Mouse (Mus musculus) megakaryocyte, embryonic 14.5 days (primary cell): Measurements from ENCODE around the gene Pnpla2. TPM values are rescaled to one million over a fixed set of nuclear protein-coding genes. Genes with fewer than 3 reads are reported as not detected.

ENCODE experiments used
- H3K27me3 ChIP-seq: replicated peaks from 2 replicates; pipeline ENCODE3; 2012; ENCODE audit warnings: inconsistent platforms
- H3K36me3 ChIP-seq: replicated peaks from 2 replicates; pipeline ENCODE3; 2012; ENCODE audit warnings: low read length, inconsistent platforms, mixed read lengths
- H3K4me1 ChIP-seq: 2 replicates; pipeline ENCODE4 v1.6.1; 2012; ENCODE audit warnings: inconsistent platforms
- H3K4me3 ChIP-seq: replicated peaks from 2 replicates; pipeline ENCODE3; 2012; ENCODE audit warnings: moderate library complexity, mild to moderate bottlenecking, inconsistent platforms
- H3K9me3 ChIP-seq: 2 replicates; pipeline ENCODE4 v1.6.1; 2012; ENCODE audit warnings: inconsistent platforms
- FLI1 ChIP-seq: IDR thresholded peaks from 2 replicates; pipeline ENCODE4 v1.6.1; 2012; ENCODE audit warnings: low read length, inconsistent platforms, mixed read lengths
- GATA1 ChIP-seq: IDR thresholded peaks from 3 replicates; pipeline ENCODE4 v1.6.1; 2012; ENCODE audit warnings: mixed read lengths, low read length, inconsistent platforms, borderline replicate concordance
- polyA plus RNA-seq: library from polyadenylated mRNA; stranded (reverse); fragments of >175 nt; gene quantifications from 2 replicates; pipeline ENCODE4 v1.2.3, GENCODE M21; 2012; ENCODE audit warnings: low replicate concordance; ENCODE audit not compliant: insufficient read depth

Pnpla2 gene
- polyA plus RNA-seq, 1 experiment: 230 TPM

- Histone ChIP-seq H3K9me3 (no peaks in the 10 kb centered on the region), H3K4me3 (peak within 1 kb of the TSS; percentile 99), H3K36me3 (peaks cover 42% of the 10 kb centered on the region), H3K27me3 (no peaks in the 10 kb centered on the region), H3K4me1 (peaks cover 68% of the 10 kb centered on the region)
- TF ChIP-seq FLI1 (no peak; the same call in 1 of the 2 replicates), GATA1 (no peak)
Observed at GRCm38 (mm10) chr7:141447110-141447991, 7.6 kb upstream of the Pnpla2 start, which contains the start of gene Rplp2. TSS of gene Rplp2 (plus strand) at chr7:141447370.

- Histone ChIP-seq H3K4me1 (peaks cover 66% of the 10 kb centered on the region), H3K9me3 (no peaks in the 10 kb centered on the region), H3K27me3 (no peaks in the 10 kb centered on the region), H3K36me3 (peaks cover 43% of the 10 kb centered on the region), H3K4me3 (no peak overlapping the region)
- no peak for TF ChIP-seq FLI1
- no peak for TF ChIP-seq GATA1
Observed at GRCm38 (mm10) chr7:141451928-141452327, 3.1 kb upstream of the Pnpla2 start.

GRCm38 (mm10) chr7:141453636-141454035 lies 1.4 kb upstream of the Pnpla2 start:
- H3K4me3 ChIP-seq: no peak overlapping the region
- TF ChIP-seq GATA1 (no peak), FLI1 (no peak)
- peaks cover 56% of the 10 kb centered on the region for H3K36me3 ChIP-seq
- H3K27me3 ChIP-seq: no peaks in the 10 kb centered on the region
- peaks cover 78% of the 10 kb centered on the region for H3K4me1 ChIP-seq
- no peaks in the 10 kb centered on the region for H3K9me3 ChIP-seq

GRCm38 (mm10) chr7:141455610-141456314 lies 764 bp downstream of the Pnpla2 start:
- no peak for TF ChIP-seq FLI1
- no peaks in the 10 kb centered on the region for H3K9me3 ChIP-seq
- peaks cover 79% of the 10 kb centered on the region for H3K4me1 ChIP-seq
- peaks cover 1% of the 10 kb centered on the region for H3K27me3 ChIP-seq
- peak overlapping the region; percentile 100 for H3K4me3 ChIP-seq
- H3K36me3 ChIP-seq: peaks cover 60% of the 10 kb centered on the region

GRCm38 (mm10) chr7:141456739-141457138 lies 1.7 kb downstream of the Pnpla2 start:
- Histone ChIP-seq H3K9me3 (no peaks in the 10 kb centered on the region), H3K4me1 (peaks cover 81% of the 10 kb centered on the region), H3K4me3 (peak overlapping the region; percentile 100), H3K36me3 (peaks cover 53% of the 10 kb centered on the region), H3K27me3 (peaks cover 8% of the 10 kb centered on the region)
- no peak for TF ChIP-seq FLI1
- TF ChIP-seq GATA1: no peak

GRCm38 (mm10) chr7:141457236-141457635 lies 2.2 kb downstream of the Pnpla2 start:
- H3K4me3 ChIP-seq: peak overlapping the region; percentile 100
- no peaks in the 10 kb centered on the region for H3K9me3 ChIP-seq
- H3K36me3 ChIP-seq: peaks cover 48% of the 10 kb centered on the region
- H3K27me3 ChIP-seq: peaks cover 13% of the 10 kb centered on the region
- no peak for TF ChIP-seq GATA1
- no peak for TF ChIP-seq FLI1
- H3K4me1 ChIP-seq: peaks cover 81% of the 10 kb centered on the region

- no peak for TF ChIP-seq FLI1
- TF ChIP-seq GATA1: no peak
- no peaks in the 10 kb centered on the region for H3K9me3 ChIP-seq
- peaks cover 87% of the 10 kb centered on the region for H3K4me1 ChIP-seq
- H3K36me3 ChIP-seq: peaks cover 47% of the 10 kb centered on the region
- H3K4me3 ChIP-seq: peak overlapping the region; percentile 26
- H3K27me3 ChIP-seq: peaks cover 17% of the 10 kb centered on the region
Observed at GRCm38 (mm10) chr7:141457986-141458660, 3.1 kb downstream of the Pnpla2 start.

GRCm38 (mm10) chr7:141458661-141459060 lies 3.7 kb downstream of the Pnpla2 start:
- no peaks in the 10 kb centered on the region for H3K9me3 ChIP-seq
- peaks cover 52% of the 10 kb centered on the region for H3K36me3 ChIP-seq
- peak overlapping the region; percentile 14 for H3K4me3 ChIP-seq
- TF ChIP-seq GATA1: no peak
- peaks cover 87% of the 10 kb centered on the region for H3K4me1 ChIP-seq
- peaks cover 20% of the 10 kb centered on the region for H3K27me3 ChIP-seq

GRCm38 (mm10) chr7:141459301-141459711 lies 4.3 kb downstream of the Pnpla2 start:
- Histone ChIP-seq H3K27me3 (peaks cover 20% of the 10 kb centered on the region), H3K36me3 (peaks cover 59% of the 10 kb centered on the region), H3K4me1 (peaks cover 89% of the 10 kb centered on the region), H3K9me3 (no peaks in the 10 kb centered on the region), H3K4me3 (peak overlapping the region; percentile 17)
- TF ChIP-seq FLI1 (no peak), GATA1 (no peak)

GRCm38 (mm10) chr7:141460001-141460390 lies 5.0 kb downstream of the Pnpla2 start:
- Histone ChIP-seq H3K27me3 (peaks cover 20% of the 10 kb centered on the region), H3K9me3 (no peaks in the 10 kb centered on the region), H3K36me3 (peaks cover 63% of the 10 kb centered on the region), H3K4me3 (no peak overlapping the region), H3K4me1 (peaks cover 90% of the 10 kb centered on the region)
- TF ChIP-seq FLI1: no peak
- TF ChIP-seq GATA1: no peak
